Mouse (Mus musculus) stomach, postnatal 0 days (tissue): ENCODE results near the gene Cacna2d1. TPM values are rescaled to one million over a fixed set of nuclear protein-coding genes. Genes with fewer than 3 reads are reported as not detected.

Experiments used
- ATAC-seq: fragments of 200-750 bp; cut with Nextera tagmentation; 2 replicates; pipeline ENCODE4 v1.8.0; 2017; ENCODE audit not compliant: low FRiP score, low TSS enrichment
- DNase-seq: peaks from one replicate; pipeline ENCODE4 v3.0.0-alpha.2; 2016; ENCODE audit warnings: low spot score
- H3K27ac ChIP-seq: fragments of 300-500 bp; sonication (generic); replicated peaks from 2 replicates; pipeline ENCODE4 v1.5.1; 2014; ENCODE audit warnings: mild to moderate bottlenecking, control low read depth
- H3K27me3 ChIP-seq: fragments of 300-500 bp; sonication (generic); 2 replicates; pipeline ENCODE4 v1.6.1; 2014; ENCODE audit warnings: low read length; ENCODE audit not compliant: control insufficient read depth, insufficient read depth
- H3K36me3 ChIP-seq: fragments of 300-500 bp; sonication (generic); 2 replicates; pipeline ENCODE4 v1.6.1; 2014; ENCODE audit warnings: low read length, mixed read lengths; ENCODE audit not compliant: control insufficient read depth, insufficient read depth
- H3K4me1 ChIP-seq: fragments of 300-500 bp; sonication (generic); replicated peaks from 2 replicates; pipeline ENCODE4 v1.6.1; 2014; ENCODE audit warnings: antibody characterized with exemption; ENCODE audit not compliant: control insufficient read depth, insufficient read depth
- H3K4me2 ChIP-seq: fragments of 300-500 bp; sonication (generic); replicated peaks from 2 replicates; pipeline ENCODE4 v1.6.1; 2014; ENCODE audit warnings: low read depth, mild to moderate bottlenecking, control low read depth, moderate library complexity
- H3K4me3 ChIP-seq: fragments of 300-500 bp; sonication (generic); 2 replicates; pipeline ENCODE4 v1.5.1; 2014; ENCODE audit warnings: low read depth, low read length, control low read depth
- H3K9ac ChIP-seq: fragments of 300-500 bp; sonication (generic); 2 replicates; pipeline ENCODE4 v1.6.1; 2014; ENCODE audit warnings: mild to moderate bottlenecking, low read length, control low read depth, mixed read lengths
- H3K9me3 ChIP-seq: fragments of 300-500 bp; sonication (generic); 2 replicates; pipeline ENCODE4 v1.6.1; 2016; ENCODE audit warnings: low read length; ENCODE audit not compliant: control insufficient read depth
- CTCF ChIP-seq: IDR thresholded peaks from 2 replicates; pipeline ENCODE4 v1.5.1; 2016; ENCODE audit warnings: antibody characterized with exemption, low read depth, mild to moderate bottlenecking, moderate library complexity
- EP300 ChIP-seq: optimal IDR thresholded peaks from 2 replicates; pipeline ENCODE3; 2016; ENCODE audit warnings: antibody characterized with exemption
- WGBS: fragments of 180-500 bp; shearing (Covaris S2); extraction: QIAGEN DNeasy Blood & Tissue Kit; methylation state at CpG from one replicate; pipeline ENCODE4 v1.1.7; 2014; 5-methylcytosine and 5-hydroxymethylcytosine counted together
- polyA plus RNA-seq: library from polyadenylated mRNA; unstranded; fragments of >200 nt; fragmentation: Nextera tagmentation; extraction: Ambion mirVana; gene quantifications from 2 replicates; pipeline ENCODE4 v1.2.1, GENCODE M21; 2015

The Cacna2d1 gene
- polyA plus RNA-seq, 1 experiment from 2014 or later: 7.5 TPM

DNA sequence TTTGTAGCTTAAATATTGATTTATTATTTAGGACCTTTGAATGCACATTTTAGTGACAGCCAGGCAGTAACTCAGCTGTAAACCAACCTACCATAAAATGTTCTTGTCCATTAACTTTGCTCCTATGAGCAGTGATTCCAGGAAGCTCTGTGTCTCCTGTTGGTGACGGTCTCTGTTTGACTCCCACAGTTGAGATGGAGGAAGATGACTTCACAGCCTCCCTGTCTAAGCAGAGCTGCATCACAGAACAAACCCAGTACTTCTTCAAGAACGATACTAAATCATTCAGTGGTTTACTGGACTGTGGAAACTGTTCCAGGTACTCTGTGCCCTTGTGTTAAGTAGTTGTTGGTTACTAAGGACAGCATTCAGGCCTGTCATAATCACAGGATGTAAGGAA lies 427.6 kb downstream of the Cacna2d1 start:
- no peak for ATAC-seq

DNA sequence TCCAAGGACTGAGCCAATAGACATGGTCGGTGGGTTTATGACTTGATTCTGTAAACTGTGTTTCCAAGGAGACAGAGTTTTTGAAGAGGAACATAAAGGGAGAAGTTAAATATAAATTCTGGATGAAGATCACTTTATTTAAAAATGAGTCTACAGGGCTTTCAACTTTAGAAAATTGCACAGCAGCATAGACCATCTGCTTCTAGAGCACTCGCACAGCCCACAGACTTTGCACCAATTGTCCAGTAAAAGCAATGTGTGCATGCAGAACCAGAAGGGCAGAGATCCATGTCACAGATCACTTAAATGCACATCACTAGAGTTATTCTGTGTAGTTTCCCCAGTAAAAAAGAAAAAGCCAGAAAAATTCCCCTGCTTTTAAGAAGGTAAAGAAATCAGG lies 428.7 kb downstream of the Cacna2d1 start:
- Histone ChIP-seq H3K9me3 (no peaks in the 10 kb centered on the region), H3K27ac (no peak overlapping the region), H3K4me3 (no peak overlapping the region), H3K36me3 (no peaks in the 10 kb centered on the region), H3K27me3 (no peaks in the 10 kb centered on the region), H3K9ac (no peak overlapping the region), H3K4me1 (no peaks in the 10 kb centered on the region), H3K4me2 (no peak overlapping the region)
- DNase-seq (no peak), ATAC-seq (no peak)
- WGBS: 75% methylated on average over 2 of the region's 2 CpGs
- TF ChIP-seq EP300: no peak
- no peak for TF ChIP-seq CTCF

More for the DNA sequence above, 427.6 kb downstream of the Cacna2d1 start:
- no peak for DNase-seq
- Histone ChIP-seq H3K4me2 (no peak overlapping the region), H3K27ac (no peak overlapping the region), H3K9ac (no peak overlapping the region), H3K9me3 (no peaks in the 10 kb centered on the region), H3K27me3 (no peaks in the 10 kb centered on the region), H3K4me3 (no peak overlapping the region), H3K36me3 (no peaks in the 10 kb centered on the region), H3K4me1 (no peaks in the 10 kb centered on the region)
- 84% methylated on average over 2 of the region's 2 CpGs for WGBS
- no peak for TF ChIP-seq EP300
- TF ChIP-seq CTCF: no peak

DNA sequence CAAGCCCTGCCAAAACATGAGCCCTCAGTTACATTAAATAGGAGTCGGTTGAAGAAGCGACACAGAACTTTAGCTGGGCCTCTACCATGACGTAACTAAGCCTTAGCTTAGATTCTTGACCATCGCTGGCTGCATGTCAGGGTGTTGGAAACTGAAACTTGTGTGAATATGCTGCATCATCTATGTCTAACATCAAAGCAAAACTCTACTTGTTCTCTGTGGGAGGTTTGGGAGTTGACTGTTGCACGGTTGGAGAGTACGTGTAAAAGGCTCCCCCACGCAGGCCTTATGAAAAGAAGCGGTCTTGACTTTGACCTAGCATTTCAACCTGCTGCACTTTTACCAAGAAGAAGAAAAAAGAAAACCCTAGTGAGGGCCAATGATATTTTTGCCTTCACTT lies 436.2 kb downstream of the Cacna2d1 start:
- H3K27me3 ChIP-seq: no peaks in the 10 kb centered on the region
- no peak for ATAC-seq
- no peak overlapping the region for H3K27ac ChIP-seq
- no peaks in the 10 kb centered on the region for H3K4me1 ChIP-seq
- 84% methylated on average over 8 of the region's 8 CpGs for whole genome bisulfite sequencing
- no peak overlapping the region for H3K4me2 ChIP-seq
- no peaks in the 10 kb centered on the region for H3K36me3 ChIP-seq
- no peak overlapping the region for H3K9ac ChIP-seq
- TF ChIP-seq EP300: no peak
- no peak for TF ChIP-seq CTCF
- no peak overlapping the region for H3K4me3 ChIP-seq
- no peaks in the 10 kb centered on the region for H3K9me3 ChIP-seq
- DNase-seq: no peak

DNA sequence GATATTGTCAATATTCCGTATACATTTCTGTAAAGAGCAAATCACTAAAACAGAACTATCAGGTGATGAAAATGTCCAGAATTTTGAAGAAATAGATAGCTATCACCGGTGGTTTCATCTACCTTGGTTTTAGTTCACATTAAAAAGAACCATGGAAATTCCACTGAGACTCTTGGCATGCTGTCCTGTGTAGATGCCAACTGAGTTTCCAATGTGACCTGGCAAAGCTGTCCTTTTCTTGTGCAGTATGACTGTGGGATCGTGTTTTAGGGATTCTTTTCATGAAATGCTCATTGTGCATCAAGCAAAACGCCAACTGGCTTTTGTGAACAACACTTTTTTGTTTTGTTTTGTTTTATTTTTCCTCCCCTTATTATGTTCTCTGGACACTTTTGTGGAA lies 439.5 kb downstream of the Cacna2d1 start:
- Histone ChIP-seq H3K27me3 (no peaks in the 10 kb centered on the region), H3K4me3 (no peak overlapping the region), H3K9me3 (no peaks in the 10 kb centered on the region), H3K36me3 (no peaks in the 10 kb centered on the region), H3K27ac (no peak overlapping the region), H3K4me1 (no peaks in the 10 kb centered on the region), H3K9ac (no peak overlapping the region), H3K4me2 (no peak overlapping the region)
- WGBS: 84% methylated on average over 4 of the region's 4 CpGs
- no peak for DNase-seq
- ATAC-seq: no peak
- TF ChIP-seq EP300 (no peak), CTCF (no peak)

- DNase-seq (peak; percentile 13), ATAC-seq (no peak)
- H3K27ac ChIP-seq: no peak overlapping the region
- H3K9ac ChIP-seq: no peak overlapping the region
- H3K27me3 ChIP-seq: no peaks in the 10 kb centered on the region
- no peak for TF ChIP-seq EP300
- no peak for TF ChIP-seq CTCF
- H3K4me3 ChIP-seq: no peak overlapping the region
- 92% methylated on average over 3 of the region's 3 CpGs for WGBS
- no peak overlapping the region for H3K4me2 ChIP-seq
- no peaks in the 10 kb centered on the region for H3K9me3 ChIP-seq
- no peaks in the 10 kb centered on the region for H3K4me1 ChIP-seq
- no peaks in the 10 kb centered on the region for H3K36me3 ChIP-seq
These were observed 441.9 kb downstream of the Cacna2d1 start for GRCm38 (mm10) chr5:16376329-16376908.

- H3K27me3 ChIP-seq: no peaks in the 10 kb centered on the region
- no peaks in the 10 kb centered on the region for H3K9me3 ChIP-seq
- no peaks in the 10 kb centered on the region for H3K4me1 ChIP-seq
- no peak overlapping the region for H3K4me2 ChIP-seq
- no peak overlapping the region for H3K27ac ChIP-seq
- no peaks in the 10 kb centered on the region for H3K36me3 ChIP-seq
- ATAC-seq (no peak), DNase-seq (no peak)
- H3K9ac ChIP-seq: no peak overlapping the region
- WGBS: 65% methylated on average over 8 of the region's 8 CpGs
- no peak overlapping the region for H3K4me3 ChIP-seq
- TF ChIP-seq CTCF (no peak), EP300 (no peak)
These were observed 475.5 kb downstream of the Cacna2d1 start for GRCm38 (mm10) chr5:16410011-16410410.
